Mouse (Mus musculus): Measurements from ENCODE around the gene Pth1r. TPM values are rescaled to one million over a fixed set of nuclear protein-coding genes. Genes with fewer than 3 reads are reported as not detected.

The Pth1r gene
- polyA plus RNA-seq, 1 experiment from 2014 or later: 133 TPM

DNA sequence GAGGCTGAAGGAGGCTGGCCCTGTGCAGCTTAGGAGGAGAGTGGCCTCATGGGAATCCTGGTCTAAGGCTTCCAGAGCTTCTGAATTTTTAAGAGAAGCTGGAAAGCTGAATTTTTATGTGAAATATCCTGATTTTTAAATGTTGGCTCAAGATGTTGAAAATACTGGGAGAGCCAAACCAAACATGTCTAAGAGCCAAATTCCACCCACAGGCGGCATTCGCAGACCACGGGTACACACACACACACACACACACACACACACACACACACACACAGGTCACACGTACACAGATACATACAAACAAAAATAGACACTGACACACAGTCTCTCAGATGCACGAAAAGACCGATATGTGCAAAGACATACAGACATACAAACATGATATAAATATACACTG, 28.9 kb downstream of the Pth1r start:
- Histone ChIP-seq H3K4me1 (peaks cover 29% of the 10 kb centered on the region), H3K9ac (no peak overlapping the region), H3K4me2 (replicated peaks) (no peak overlapping the region), H3K36me3 (peaks cover 27% of the 10 kb centered on the region), H3K9me3 (replicated peaks) (no peaks in the 10 kb centered on the region), H3K4me3 (replicated peaks) (no peak overlapping the region), H3K27me3 (no peaks in the 10 kb centered on the region), H3K27ac (replicated peaks) (peak overlapping the region; percentile 78)
- no peak for ATAC-seq (ENCODE audit: insufficient number of reproducible peaks, low FRiP score, low TSS enrichment, low read depth)
- WGBS: 72% methylated on average over 6 of the region's 6 CpGs

DNA sequence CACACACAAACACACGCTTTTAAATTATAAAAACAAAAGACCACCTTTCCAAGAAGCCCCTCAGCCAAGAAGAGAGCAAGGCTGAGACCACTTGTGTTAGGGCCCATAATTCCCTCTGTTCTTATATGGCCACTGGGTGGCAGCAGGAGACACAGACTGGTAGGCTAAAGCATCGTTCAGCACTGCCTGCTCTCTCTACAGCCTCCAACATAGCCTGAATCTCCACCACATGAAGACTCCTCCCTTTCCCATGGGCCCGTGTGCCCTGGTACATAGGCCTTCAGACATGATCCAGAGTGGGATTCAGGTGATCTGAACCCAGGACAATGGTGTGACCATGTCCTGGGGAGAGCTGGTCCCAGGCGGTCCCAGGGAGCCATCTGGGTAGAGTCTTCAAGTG, 30.2 kb downstream of the Pth1r start:
- H3K4me3 ChIP-seq (replicated peaks): no peak overlapping the region
- 25% methylated on average over 4 of the region's 4 CpGs for WGBS
- peak; percentile 76 for ATAC-seq (ENCODE audit: insufficient number of reproducible peaks, low FRiP score, low TSS enrichment, low read depth)
- peaks cover 22% of the 10 kb centered on the region; the same call in 1 of the 2 replicates for H3K36me3 ChIP-seq
- H3K4me2 ChIP-seq (replicated peaks): no peak overlapping the region
- H3K4me1 ChIP-seq: peaks cover 29% of the 10 kb centered on the region
- H3K9me3 ChIP-seq (replicated peaks): no peaks in the 10 kb centered on the region
- H3K27me3 ChIP-seq: no peaks in the 10 kb centered on the region
- no peak overlapping the region for H3K9ac ChIP-seq
- peak overlapping the region; percentile 78; the same call in 1 of the 2 replicates for H3K27ac ChIP-seq (replicated peaks)

- ATAC-seq (ENCODE audit: insufficient number of reproducible peaks, low FRiP score, low TSS enrichment, low read depth): no peak
- H3K4me2 ChIP-seq (replicated peaks): no peak overlapping the region
- WGBS: 24% methylated on average over 1 of the region's 1 CpGs
- peaks cover 32% of the 10 kb centered on the region for H3K4me1 ChIP-seq
- H3K36me3 ChIP-seq: peaks cover 18% of the 10 kb centered on the region; the same call in 1 of the 2 replicates
- H3K27ac ChIP-seq (replicated peaks): no peak overlapping the region
- no peak overlapping the region for H3K4me3 ChIP-seq (replicated peaks)
- no peaks in the 10 kb centered on the region for H3K9me3 ChIP-seq (replicated peaks)
- H3K27me3 ChIP-seq: no peaks in the 10 kb centered on the region
- no peak overlapping the region for H3K9ac ChIP-seq
Observed at GRCm38 (mm10) chr9:110715426-110715825, 31.5 kb downstream of the Pth1r start.

DNA sequence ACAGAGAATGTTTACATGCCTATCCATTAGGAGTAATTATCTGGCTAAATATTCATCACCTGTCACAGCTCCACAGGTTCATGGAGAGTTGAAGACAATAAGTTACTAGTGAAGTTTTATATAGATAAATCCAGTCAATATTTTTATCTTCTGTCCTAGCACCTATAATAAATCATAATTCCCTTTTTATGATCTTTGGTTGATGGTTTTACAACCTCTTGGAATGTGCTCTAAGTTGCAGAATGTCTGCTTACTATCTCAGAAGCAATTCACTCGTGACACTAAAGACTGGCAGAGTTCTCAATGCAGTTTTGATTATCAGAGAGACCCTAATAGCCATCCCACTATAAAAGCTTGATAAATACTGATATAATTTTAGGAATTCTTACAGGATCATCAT, 33.6 kb downstream of the Pth1r start:
- 81% methylated on average over 1 of the region's 1 CpGs for WGBS
- peaks cover 21% of the 10 kb centered on the region; the same call in 1 of the 2 replicates for H3K36me3 ChIP-seq

GRCm38 (mm10) chr9:110712545-110712944, 34.4 kb downstream of the Pth1r start:
- no peak overlapping the region for H3K27ac ChIP-seq (replicated peaks)
- no peak for ATAC-seq (ENCODE audit: insufficient number of reproducible peaks, low FRiP score, low TSS enrichment, low read depth)
- peaks cover 24% of the 10 kb centered on the region; the same call in 1 of the 2 replicates for H3K36me3 ChIP-seq
- no peak overlapping the region for H3K9ac ChIP-seq
- H3K4me2 ChIP-seq (replicated peaks): no peak overlapping the region
- no peaks in the 10 kb centered on the region for H3K27me3 ChIP-seq
- H3K4me3 ChIP-seq (replicated peaks): no peak overlapping the region
- H3K4me1 ChIP-seq: peaks cover 27% of the 10 kb centered on the region
- WGBS: 83% methylated on average over 4 of the region's 4 CpGs
- no peaks in the 10 kb centered on the region for H3K9me3 ChIP-seq (replicated peaks)

More for the DNA sequence above, 33.6 kb downstream of the Pth1r start:
- ATAC-seq (ENCODE audit: insufficient number of reproducible peaks, low FRiP score, low TSS enrichment, low read depth): no peak
- no peaks in the 10 kb centered on the region for H3K9me3 ChIP-seq (replicated peaks)
- no peak overlapping the region for H3K4me3 ChIP-seq (replicated peaks)
- no peak overlapping the region for H3K27ac ChIP-seq (replicated peaks)
- H3K9ac ChIP-seq: no peak overlapping the region
- H3K27me3 ChIP-seq: no peaks in the 10 kb centered on the region
- H3K4me2 ChIP-seq (replicated peaks): no peak overlapping the region
- H3K4me1 ChIP-seq: peaks cover 31% of the 10 kb centered on the region

GRCm38 (mm10) chr9:110711996-110712395, 34.9 kb downstream of the Pth1r start:
- H3K9ac ChIP-seq: no peak overlapping the region
- peaks cover 21% of the 10 kb centered on the region for H3K4me1 ChIP-seq
- H3K27ac ChIP-seq (replicated peaks): no peak overlapping the region
- H3K36me3 ChIP-seq: peaks cover 24% of the 10 kb centered on the region; the same call in 1 of the 2 replicates
- no peaks in the 10 kb centered on the region for H3K27me3 ChIP-seq
- no peak for ATAC-seq (ENCODE audit: insufficient number of reproducible peaks, low FRiP score, low TSS enrichment, low read depth)
- WGBS: 88% methylated on average over 6 of the region's 6 CpGs
- no peak overlapping the region for H3K4me2 ChIP-seq (replicated peaks)
- no peak overlapping the region for H3K4me3 ChIP-seq (replicated peaks)
- no peaks in the 10 kb centered on the region for H3K9me3 ChIP-seq (replicated peaks)

DNA sequence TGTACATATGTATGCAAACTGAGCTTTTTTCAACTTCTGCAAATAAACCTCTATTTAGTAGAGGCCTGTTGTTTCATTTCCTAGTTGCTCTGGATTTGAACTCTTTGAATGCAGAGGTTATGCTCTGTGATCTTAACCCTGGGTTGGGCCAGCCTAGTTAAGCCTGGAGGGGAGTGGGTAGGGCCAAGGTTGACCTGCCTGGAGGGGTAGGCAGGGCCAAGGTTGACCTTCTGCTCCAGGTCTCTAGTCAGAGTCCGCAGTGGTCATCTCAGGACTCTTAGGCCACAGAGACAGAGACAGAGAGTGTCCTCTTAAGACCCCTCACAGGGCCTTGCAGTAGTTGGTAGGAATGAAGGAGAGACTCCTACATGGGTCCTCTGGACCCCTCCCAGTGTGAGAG, 35.4 kb downstream of the Pth1r start:
- H3K36me3 ChIP-seq: peaks cover 24% of the 10 kb centered on the region; the same call in 1 of the 2 replicates
- H3K27ac ChIP-seq (replicated peaks): no peak overlapping the region
- 82% methylated on average over 1 of the region's 1 CpGs for WGBS
- H3K27me3 ChIP-seq: no peaks in the 10 kb centered on the region
- no peak overlapping the region for H3K4me2 ChIP-seq (replicated peaks)
- no peaks in the 10 kb centered on the region for H3K9me3 ChIP-seq (replicated peaks)
- H3K4me3 ChIP-seq (replicated peaks): no peak overlapping the region
- peaks cover 17% of the 10 kb centered on the region for H3K4me1 ChIP-seq
- no peak for ATAC-seq (ENCODE audit: insufficient number of reproducible peaks, low FRiP score, low TSS enrichment, low read depth)
- no peak overlapping the region for H3K9ac ChIP-seq

- H3K4me2 ChIP-seq (replicated peaks): peak overlapping the region; percentile 42
- peak; percentile 74 for ATAC-seq (ENCODE audit: insufficient number of reproducible peaks, low FRiP score, low TSS enrichment, low read depth)
- 34% methylated on average over 5 of the region's 5 CpGs for WGBS
Observed at GRCm38 (mm10) chr9:110709640-110710258, 37.2 kb downstream of the Pth1r start.

DNA sequence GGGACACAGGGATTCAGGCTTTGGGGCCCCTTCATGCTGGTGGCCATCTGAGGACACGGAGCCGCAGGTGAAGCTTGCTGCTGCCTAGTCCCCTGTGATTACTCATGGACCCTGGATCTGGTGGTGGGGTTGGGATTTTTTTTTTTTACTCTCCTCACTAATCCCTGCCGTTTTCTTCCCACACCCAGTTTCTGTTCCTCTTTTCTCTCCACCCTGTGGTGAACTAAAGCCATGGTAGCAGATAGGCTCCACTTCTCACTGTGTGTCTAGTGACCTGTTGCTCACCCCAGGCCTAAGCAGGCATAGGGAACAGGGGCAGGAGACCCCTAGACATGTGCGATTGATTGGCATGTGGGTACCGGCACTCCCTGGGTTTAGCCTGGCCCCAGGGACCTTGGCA, 40.2 kb downstream of the Pth1r start:
- H3K9me3 ChIP-seq (replicated peaks): no peaks in the 10 kb centered on the region
- no peak overlapping the region for H3K4me3 ChIP-seq (replicated peaks)
- 69% methylated on average over 5 of the region's 5 CpGs for WGBS
- H3K36me3 ChIP-seq: peaks cover 8% of the 10 kb centered on the region; the same call in 1 of the 2 replicates
- no peak overlapping the region for H3K9ac ChIP-seq
- H3K4me1 ChIP-seq: peaks cover 16% of the 10 kb centered on the region
- no peaks in the 10 kb centered on the region for H3K27me3 ChIP-seq
- no peak for ATAC-seq (ENCODE audit: insufficient number of reproducible peaks, low FRiP score, low TSS enrichment, low read depth)
- H3K4me2 ChIP-seq (replicated peaks): no peak overlapping the region
- no peak overlapping the region for H3K27ac ChIP-seq (replicated peaks)

More at GRCm38 (mm10) chr9:110709640-110710258, 37.2 kb downstream of the Pth1r start:
- Histone ChIP-seq H3K9me3 (replicated peaks) (no peaks in the 10 kb centered on the region), H3K4me1 (peaks cover 16% of the 10 kb centered on the region), H3K27ac (replicated peaks) (peak overlapping the region; percentile 56; the same call in 1 of the 2 replicates), H3K27me3 (no peaks in the 10 kb centered on the region), H3K4me3 (replicated peaks) (peak overlapping the region; percentile 29), H3K36me3 (peaks cover 19% of the 10 kb centered on the region; the same call in 1 of the 2 replicates), H3K9ac (no peak overlapping the region)

DNA sequence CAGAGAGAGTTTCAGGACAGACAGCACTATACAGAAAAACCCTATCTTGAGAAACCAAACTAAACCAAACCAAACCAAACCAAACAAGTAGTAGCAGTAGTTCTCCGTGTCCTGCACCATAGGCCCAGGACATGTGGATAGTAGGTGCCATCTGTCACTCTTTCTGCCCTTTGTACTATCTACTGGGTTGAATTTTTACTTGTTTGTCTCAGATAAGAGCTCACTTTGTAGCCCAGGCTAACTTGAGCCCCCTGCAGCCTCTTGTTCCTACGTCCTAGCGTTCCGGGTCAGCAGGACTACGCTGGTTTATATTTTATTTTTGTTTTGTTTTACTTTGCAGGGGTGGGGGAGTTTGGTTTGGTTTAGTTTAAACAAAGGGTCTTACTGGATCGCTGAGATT, 43.0 kb downstream of the Pth1r start:
- Histone ChIP-seq H3K4me2 (replicated peaks) (no peak overlapping the region), H3K36me3 (0 out of 2 replicates have a peak, but pooled peaks cover 6% of the 10 kb centered on the region), H3K9ac (no peak overlapping the region), H3K9me3 (replicated peaks) (no peaks in the 10 kb centered on the region), H3K4me1 (no peaks in the 10 kb centered on the region), H3K4me3 (replicated peaks) (no peak overlapping the region), H3K27ac (replicated peaks) (no peak overlapping the region), H3K27me3 (no peaks in the 10 kb centered on the region)
- ATAC-seq (ENCODE audit: insufficient number of reproducible peaks, low FRiP score, low TSS enrichment, low read depth): no peak
- 91% methylated on average over 6 of the region's 6 CpGs for WGBS

DNA sequence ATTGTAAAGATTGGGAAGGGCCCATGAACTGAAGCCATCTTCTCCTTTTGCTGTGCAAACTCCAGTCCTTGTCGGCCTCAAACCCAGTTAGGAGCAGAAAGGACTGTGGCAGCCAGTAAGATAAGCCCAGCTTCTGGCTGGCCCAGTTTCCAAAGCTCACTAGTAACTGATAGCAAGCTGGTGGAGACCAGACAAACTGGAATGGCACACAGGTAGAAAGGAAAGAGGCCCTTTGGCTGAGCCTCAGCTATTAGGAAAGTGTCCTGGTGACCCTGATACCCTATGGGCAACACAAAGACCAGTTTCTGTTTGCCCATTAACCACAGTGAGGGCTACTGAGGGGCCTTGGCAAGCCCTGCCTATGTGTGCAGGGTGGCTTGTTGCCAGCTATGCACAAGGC, 44.1 kb downstream of the Pth1r start:
- no peaks in the 10 kb centered on the region for H3K27me3 ChIP-seq
- no peaks in the 10 kb centered on the region for H3K4me1 ChIP-seq
- 82% methylated on average over 1 of the region's 1 CpGs for WGBS
- no peak overlapping the region for H3K27ac ChIP-seq (replicated peaks)
- H3K4me3 ChIP-seq (replicated peaks): no peak overlapping the region
- H3K4me2 ChIP-seq (replicated peaks): no peak overlapping the region
- H3K36me3 ChIP-seq: no peaks in the 10 kb centered on the region
- ATAC-seq (ENCODE audit: insufficient number of reproducible peaks, low FRiP score, low TSS enrichment, low read depth): no peak
- no peaks in the 10 kb centered on the region for H3K9me3 ChIP-seq (replicated peaks)
- no peak overlapping the region for H3K9ac ChIP-seq

Data from embryonic facial prominence, embryonic 15.5 days (tissue).